Mouse (Mus musculus) E14TG2a.4 (cell line): Measurements from ENCODE around the gene Gm39566.

Experiments used
- CTCF ChIP-seq: conservative IDR thresholded peaks from 2 replicates; pipeline ENCODE4 v1.5.1; 2014; ENCODE audit warnings: low read length
- NANOG ChIP-seq: IDR thresholded peaks from 2 replicates; pipeline ENCODE4 v1.6.1; 2014; ENCODE audit warnings: borderline replicate concordance, low read length, mixed read lengths
- POU5F1 ChIP-seq: IDR thresholded peaks from 2 replicates; pipeline ENCODE4 v1.6.1; 2014; ENCODE audit warnings: low read length, borderline replicate concordance

GRCm38 (mm10) chr11:69833554-69833953 lies 18.5 kb upstream of the Gm39566 start:
- no peak for TF ChIP-seq CTCF
- no peak for TF ChIP-seq POU5F1
- TF ChIP-seq NANOG = no peak
